Mouse (Mus musculus): ENCODE results near the gene Bsdc1. TPM values are rescaled to one million over a fixed set of nuclear protein-coding genes. Genes with fewer than 3 reads are reported as not detected.
"Not testable (repeated sequence)": the region's sequence is repeated elsewhere in the genome, so short reads cannot be mapped to it uniquely, and the experiment has no call there.

The Bsdc1 gene
- polyA plus RNA-seq, 2 experiments from 2014 or later, result 22.7 to 24.8 TPM

DNA sequence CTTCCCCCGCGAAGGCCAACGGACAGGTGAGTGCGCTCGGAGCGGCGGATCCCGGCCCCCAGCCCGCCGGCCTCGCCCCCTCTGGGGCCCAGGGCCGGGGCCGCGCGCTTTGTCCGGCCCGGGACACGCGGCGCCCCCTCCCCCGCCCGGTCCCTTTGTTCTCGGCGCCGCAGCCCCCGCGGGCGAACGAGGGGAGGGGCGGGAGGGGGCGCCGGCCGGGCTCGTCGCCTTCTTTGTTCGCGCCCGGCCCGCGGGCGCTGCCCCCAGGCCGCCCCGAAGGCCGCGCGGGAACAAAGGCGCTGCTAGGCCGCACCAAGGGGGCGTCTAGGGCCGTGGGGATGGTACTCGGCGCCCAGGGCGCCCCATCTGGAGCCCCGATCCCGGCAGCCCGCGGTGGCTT lies 52.5 kb downstream of the Bsdc1 start:
- ATAC-seq, result no peak

DNA sequence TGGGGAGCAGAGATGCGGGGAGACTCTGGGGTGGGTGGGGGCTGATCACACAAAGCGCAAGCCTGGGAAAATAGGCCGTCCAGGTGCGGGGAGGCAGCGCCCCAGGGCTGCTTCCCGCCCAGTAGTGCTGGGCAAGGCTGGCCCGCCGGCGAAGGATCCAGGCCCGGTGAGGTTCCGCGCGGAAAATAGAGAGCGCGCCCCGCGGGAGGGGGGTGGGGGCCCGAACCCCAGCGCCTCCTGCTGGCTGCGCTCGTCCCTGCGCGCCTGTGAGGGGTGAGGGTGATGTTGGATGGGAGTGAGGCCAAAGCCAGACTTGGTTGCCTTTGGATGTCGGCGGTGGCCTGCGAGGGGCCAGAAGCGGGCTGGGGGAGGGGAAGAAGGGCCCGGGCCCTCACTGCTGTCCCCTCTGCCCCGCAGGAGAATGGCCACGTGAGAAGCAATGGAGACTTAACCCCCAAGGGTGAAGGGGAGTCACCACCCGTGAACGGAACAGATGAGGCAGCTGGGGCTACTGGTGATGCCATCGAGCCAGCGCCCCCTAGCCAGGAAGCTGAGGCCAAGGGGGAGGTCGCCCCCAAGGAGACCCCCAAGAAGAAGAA lies 53.0 kb downstream of the Bsdc1 start:
- peak; percentile 71 for ATAC-seq

DNA sequence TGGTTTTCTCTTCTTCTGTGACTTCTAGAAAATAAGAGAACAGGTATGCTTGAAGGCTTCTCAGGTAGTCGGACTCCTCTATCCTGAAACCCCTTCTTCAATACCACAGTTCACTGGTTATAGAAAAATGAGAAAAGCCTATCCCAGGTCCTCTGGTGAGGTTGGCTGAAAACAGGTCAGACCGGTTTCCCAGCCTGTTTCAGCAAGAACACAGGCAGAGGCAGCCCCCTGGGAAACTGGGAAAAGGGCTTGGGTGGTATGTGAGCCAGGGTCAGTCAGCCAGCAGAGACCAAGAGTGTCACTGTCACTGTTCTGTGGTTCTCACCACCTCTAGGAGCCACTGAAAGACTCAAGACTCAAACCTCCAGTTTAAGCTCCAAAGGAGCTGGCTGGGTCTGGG lies 55.5 kb downstream of the Bsdc1 start:
- ATAC-seq, result no peak

DNA sequence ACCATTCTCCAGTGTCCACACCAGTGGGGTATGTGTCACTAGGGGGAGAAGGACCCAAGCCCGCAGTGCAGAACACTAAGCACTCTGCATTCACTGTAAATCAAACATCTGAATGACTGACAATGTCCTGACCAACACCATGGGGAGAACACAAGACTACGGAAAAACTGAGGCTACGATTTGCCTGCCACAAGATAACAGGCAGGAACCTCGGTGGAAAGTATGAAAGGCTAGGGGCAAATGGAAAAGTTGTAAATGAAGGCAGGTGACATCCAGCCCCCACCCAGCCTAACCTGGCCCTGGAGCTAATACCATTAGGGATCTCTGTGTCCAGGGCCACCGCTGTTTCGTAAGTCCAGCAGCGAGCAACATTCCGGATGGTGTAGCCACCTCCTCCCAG lies 57.1 kb downstream of the Bsdc1 start:
- ATAC-seq, result no peak

DNA sequence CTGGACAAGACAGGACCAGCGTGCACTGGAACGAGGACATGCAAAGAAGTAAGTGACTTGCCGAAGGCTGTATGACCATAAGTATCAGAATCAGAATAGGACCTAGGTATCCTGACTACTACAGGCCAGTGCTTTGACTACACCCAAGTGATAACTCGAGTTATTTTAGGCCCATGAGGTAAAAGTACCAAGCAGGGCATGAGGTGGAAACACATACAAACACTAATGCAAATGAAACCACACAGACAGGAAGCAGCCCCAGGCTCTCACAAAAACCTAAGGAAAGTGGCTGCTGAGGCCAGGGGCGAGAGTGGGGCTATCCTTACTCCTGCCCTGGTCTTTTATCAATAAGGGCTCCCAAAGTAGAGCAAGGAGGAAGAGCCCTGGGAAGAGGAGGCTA lies 64.0 kb downstream of the Bsdc1 start:
- peak; percentile 73 for ATAC-seq

DNA sequence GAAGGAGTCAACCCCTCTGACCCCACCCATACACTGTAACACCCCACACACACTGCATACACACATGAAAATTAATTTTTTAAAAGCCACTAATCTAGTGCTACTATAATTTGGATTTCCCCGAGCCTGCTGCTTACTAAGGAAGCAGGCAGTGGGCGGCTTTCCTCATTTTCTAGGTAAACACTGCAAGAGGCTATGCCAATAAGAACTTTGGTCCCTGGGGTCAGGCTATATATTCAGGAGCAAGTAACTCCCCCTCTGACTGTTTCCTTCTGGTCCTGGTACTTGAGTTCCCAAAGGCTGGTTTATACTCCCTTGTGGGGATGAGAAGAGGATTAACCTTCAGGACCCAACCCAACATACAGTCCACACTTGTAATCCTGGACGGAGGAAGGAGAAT lies 64.5 kb downstream of the Bsdc1 start:
- ATAC-seq, result no peak

DNA sequence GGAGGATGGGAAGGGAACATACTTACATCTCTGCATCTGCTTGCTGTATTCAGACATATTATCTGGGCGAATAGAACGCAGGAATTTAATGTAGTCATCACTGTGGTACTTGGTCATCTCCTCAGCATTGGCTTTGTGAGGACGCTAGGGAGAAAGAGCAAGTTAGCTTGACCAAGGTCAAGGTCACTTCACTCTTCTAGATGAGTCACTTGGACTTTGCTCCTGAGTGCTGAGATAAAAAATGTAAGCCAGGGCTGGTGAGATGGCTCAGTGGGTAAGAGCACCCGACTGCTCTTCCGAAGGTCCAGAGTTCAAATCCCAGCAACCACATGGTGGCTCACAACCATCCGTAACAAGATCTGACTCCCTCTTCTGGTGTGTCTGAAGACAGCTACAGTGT lies 67.5 kb downstream of the Bsdc1 start:
- not testable (repeated sequence) for ATAC-seq

Other genes with a start within 250 kb of the Bsdc1 start
- gene C77080, start 200.2 kb upstream of the Bsdc1 start, polyA plus RNA-seq (2017; shearing (Covaris generic)), result under 1 TPM; 0.20 TPM
- under 1 TPM; 0.46 to 0.48 TPM for gene Sync, start 174.0 kb upstream of the Bsdc1 start, polyA plus RNA-seq (2017; shearing (Covaris generic))
- gene Rbbp4, start 126.2 kb upstream of the Bsdc1 start, polyA plus RNA-seq (2017; shearing (Covaris generic)), result 100 to 1,000 TPM; 309 to 413 TPM
- 100 to 1,000 TPM; 117 TPM for gene Zbtb8os, start 125.9 kb upstream of the Bsdc1 start, polyA plus RNA-seq (2017; shearing (Covaris generic))
- 1 to 10 TPM; 4.4 to 5.3 TPM for gene Zbtb8a, start 83.5 kb upstream of the Bsdc1 start, polyA plus RNA-seq (2017; shearing (Covaris generic))
- not detected for gene Zbtb8b, start 20.7 kb upstream of the Bsdc1 start, polyA plus RNA-seq (2017; shearing (Covaris generic))
- not detected for gene Tssk3, start 29.4 kb downstream of the Bsdc1 start, polyA plus RNA-seq (2017; shearing (Covaris generic))
- not detected for gene Fam229a, start 29.6 kb downstream of the Bsdc1 start, polyA plus RNA-seq (2017; shearing (Covaris generic))
- gene Marcksl1, start 52.0 kb downstream of the Bsdc1 start, polyA plus RNA-seq (2017; shearing (Covaris generic)), result 1 to 10 TPM; 3.6 to 3.8 TPM
- 100 to 1,000 TPM; 225 to 283 TPM for gene Hdac1, start 81.1 kb downstream of the Bsdc1 start, polyA plus RNA-seq (2017; shearing (Covaris generic))
- gene Lck, start 112.1 kb downstream of the Bsdc1 start, polyA plus RNA-seq (2017; shearing (Covaris generic)), result 1,000 to 10,000 TPM; 1,301 to 1,674 TPM
- gene Fam167b, start 117.0 kb downstream of the Bsdc1 start, polyA plus RNA-seq (2017; shearing (Covaris generic)), result 1 to 10 TPM; 1.3 to 1.6 TPM
- 100 to 1,000 TPM; 377 to 435 TPM for gene Eif3i, start 139.1 kb downstream of the Bsdc1 start, polyA plus RNA-seq (2017; shearing (Covaris generic))
- 100 to 1,000 TPM; 296 to 341 TPM for gene Tmem234, start 139.1 kb downstream of the Bsdc1 start, polyA plus RNA-seq (2017; shearing (Covaris generic))
- 1 to 10 TPM; 2.9 to 3.3 TPM for gene Dcdc2b, start 152.7 kb downstream of the Bsdc1 start, polyA plus RNA-seq (2017; shearing (Covaris generic))
- gene Iqcc, start 157.5 kb downstream of the Bsdc1 start, polyA plus RNA-seq (2017; shearing (Covaris generic)), result 10 to 100 TPM; 48.2 to 51.8 TPM
- gene Ccdc28b, start 162.4 kb downstream of the Bsdc1 start, polyA plus RNA-seq (2017; shearing (Covaris generic)), result 10 to 100 TPM; 36.2 to 40.4 TPM
- 10 to 100 TPM; 21.0 to 33.3 TPM for gene Txlna, start 179.5 kb downstream of the Bsdc1 start, polyA plus RNA-seq (2017; shearing (Covaris generic))
- gene Kpna6, start 211.2 kb downstream of the Bsdc1 start, polyA plus RNA-seq (2017; shearing (Covaris generic)), result 10 to 100 TPM in 1 of 2 experiments, 1 to 10 TPM in 1; 7.4 to 11.2 TPM
- gene Tmem39b, start 235.3 kb downstream of the Bsdc1 start, polyA plus RNA-seq (2017; shearing (Covaris generic)), result 10 to 100 TPM in 1 of 2 experiments, 1 to 10 TPM in 1; 7.6 to 15.6 TPM